Mouse (Mus musculus): Measurements from ENCODE around the gene Frs2.

GRCm38 (mm10) chr10:117111455-117111854 lies 36.9 kb downstream of the Frs2 start:
- TF ChIP-seq POLR2A (IDR thresholded peaks at IDR 0.05; ENCODE audit: borderline replicate concordance, control insufficient read depth, low read depth, low read length) (no peak), CTCF (IDR thresholded peaks at IDR 0.05; ENCODE audit: control insufficient read depth, insufficient read depth, low read length) (no peak)
